Mouse (Mus musculus) heart, embryonic 14.5 days (tissue): ENCODE data around the gene Tatdn3. TPM values are rescaled to one million over a fixed set of nuclear protein-coding genes. Genes with fewer than 3 reads are reported as not detected.
A peak's percentile ranks its signal among the peaks of the same experiment; 100 is the strongest.
"Not testable (repeated sequence)": the region's sequence is repeated elsewhere in the genome, so short reads cannot be mapped to it uniquely, and the experiment has no call there.

Experiments used
- ATAC-seq: fragments of 200-750 bp; cut with Nextera tagmentation; 2 replicates; pipeline ENCODE4 v1.8.0; 2017; ENCODE audit warnings: low read depth, moderate TSS enrichment; ENCODE audit not compliant: insufficient number of reproducible peaks, insufficient read depth, low FRiP score
- H3K27ac ChIP-seq, 2 experiments: fragments of 200-500 bp in 1 of 2; fragments of 300-500 bp in 1 of 2; sonication (generic) in 1 of 2; replicated peaks in 1 of 2; 2 replicates each; pipeline ENCODE4 v1.5.1; 2012 to 2014; ENCODE audit warnings: low read depth in 2 of 2, low read length in 2 of 2, control low read depth in 1 of 2, mild to moderate bottlenecking in 1 of 2, mixed read lengths in 1 of 2; ENCODE audit not compliant: control insufficient read depth in 1 of 2, insufficient read depth in 1 of 2
- H3K27me3 ChIP-seq: fragments of 300-500 bp; sonication (generic); 2 replicates; pipeline ENCODE4 v1.6.1; 2014; ENCODE audit warnings: mild to moderate bottlenecking, low read length, control low read depth; ENCODE audit not compliant: control insufficient read depth, insufficient read depth
- H3K36me3 ChIP-seq: fragments of 300-500 bp; sonication (generic); 2 replicates; pipeline ENCODE4 v1.6.1; 2014; ENCODE audit warnings: mild to moderate bottlenecking, control low read depth, low read length, mixed read lengths; ENCODE audit not compliant: control insufficient read depth, insufficient read depth
- H3K4me1 ChIP-seq, 2 experiments: fragments of 200-500 bp in 1 of 2; fragments of 300-500 bp in 1 of 2; sonication (generic) in 1 of 2; 2 replicates each; pipeline ENCODE4 v1.6.1; 2012 to 2014; ENCODE audit warnings: low read length in 2 of 2, control low read depth in 1 of 2, mixed read lengths in 1 of 2; ENCODE audit not compliant: control insufficient read depth in 2 of 2, insufficient read depth in 2 of 2
- H3K4me2 ChIP-seq: fragments of 300-500 bp; sonication (generic); 2 replicates; pipeline ENCODE4 v1.6.1; 2014; ENCODE audit warnings: mild to moderate bottlenecking, low read length
- H3K4me3 ChIP-seq, 2 experiments: fragments of 200-500 bp in 1 of 2; fragments of 300-500 bp in 1 of 2; sonication (generic) in 1 of 2; 2 replicates each; pipeline ENCODE4 v1.5.1; 2012 to 2014; ENCODE audit warnings: low read length in 2 of 2, mild to moderate bottlenecking in 2 of 2, control low read depth in 1 of 2, low read depth in 1 of 2, moderate library complexity in 1 of 2; ENCODE audit not compliant: control insufficient read depth in 1 of 2, insufficient read depth in 1 of 2
- H3K9ac ChIP-seq: fragments of 300-500 bp; sonication (generic); 2 replicates; pipeline ENCODE4 v1.6.1; 2014; ENCODE audit warnings: mild to moderate bottlenecking, low read length
- H3K9me3 ChIP-seq: fragments of 300-500 bp; sonication (generic); 2 replicates; pipeline ENCODE4 v1.6.1; 2016; ENCODE audit warnings: low read length, control low read depth; ENCODE audit not compliant: control insufficient read depth
- WGBS: fragments of 180-500 bp; shearing (Covaris S2); extraction: QIAGEN DNeasy Blood & Tissue Kit; methylation state at CpG from one replicate; pipeline ENCODE4 v1.1.7; 2014; 5-methylcytosine and 5-hydroxymethylcytosine counted together
- polyA plus RNA-seq: library from polyadenylated mRNA; unstranded; fragments of >200 nt; fragmentation: Nextera tagmentation; extraction: Ambion mirVana; gene quantifications from 2 replicates; pipeline ENCODE4 v1.2.1, GENCODE M21; 2014

Gene Tatdn3
- polyA plus RNA-seq, 1 experiment from 2014 or later = 25.9 TPM

DNA sequence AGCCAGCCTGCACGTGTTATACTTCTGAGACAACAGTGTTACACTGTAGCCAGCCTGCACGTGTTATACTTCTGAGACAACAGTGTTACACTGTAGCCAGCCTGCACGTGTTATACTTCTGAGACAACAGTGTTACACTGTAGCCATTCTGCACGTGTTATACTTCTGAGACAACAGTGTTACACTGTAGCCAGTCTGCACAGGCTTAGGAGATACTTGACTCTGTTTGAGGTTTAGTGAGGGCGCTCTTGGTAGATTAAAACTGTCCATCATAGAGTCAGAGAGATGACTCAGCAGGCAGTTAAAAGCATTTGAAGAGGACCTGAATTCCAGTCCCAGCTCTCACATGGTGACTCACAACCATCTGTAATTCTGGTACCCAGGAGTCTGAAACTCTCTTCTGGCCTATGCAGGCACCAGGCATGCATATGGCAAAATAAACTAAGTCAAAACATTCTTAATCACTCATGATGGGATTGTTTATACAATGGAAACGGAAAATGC, 31.8 kb downstream of the Tatdn3 start:
- H3K4me3 ChIP-seq, ATAC-seq, H3K4me1 ChIP-seq, H3K9ac ChIP-seq, H3K36me3 ChIP-seq, H3K9me3 ChIP-seq, H3K4me2 ChIP-seq, H3K27ac ChIP-seq, H3K27me3 ChIP-seq: not testable (repeated sequence)
- WGBS = 52% methylated on average over 6 of the region's 6 CpGs

DNA sequence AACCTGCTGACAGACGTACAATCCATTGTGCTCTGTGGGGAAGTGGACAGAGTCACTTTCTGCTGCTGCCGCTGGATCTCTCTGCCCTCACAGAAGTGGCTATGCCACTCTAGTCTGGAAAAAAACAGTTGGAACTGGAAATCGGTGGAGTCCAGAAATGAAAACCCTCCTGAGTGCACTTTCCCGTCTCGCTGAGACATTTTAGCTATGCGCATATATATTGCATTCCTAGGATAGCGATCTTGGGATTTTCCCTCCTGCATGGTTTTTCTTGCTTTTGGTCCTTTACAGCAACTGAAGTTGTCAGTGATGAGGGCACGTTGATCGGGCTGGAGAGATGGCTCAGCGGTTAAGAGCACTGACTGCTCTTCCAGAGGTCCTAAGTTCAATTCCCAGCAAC, 32.5 kb downstream of the Tatdn3 start:
- H3K36me3 ChIP-seq = no peaks in the 10 kb centered on the region
- WGBS = 68% methylated on average over 10 of the region's 10 CpGs

GRCm38 (mm10) chr1:191026021-191026713, 36.6 kb downstream of the Tatdn3 start, which contains the start of gene Flvcr1:
Gene Flvcr1, minus strand, starts transcription at chr1:191026158.
- Histone ChIP-seq H3K27me3 (no peaks in the 10 kb centered on the region), H3K4me2 (peak within 1 kb of the TSS; percentile 83), H3K27ac (peak within 1 kb of the TSS; percentile 91 to 95), H3K4me1 (peaks cover 5 to 15% of the 10 kb centered on the region in 2 experiments; a peak in 3 of 4 replicates), H3K4me3 (peak within 1 kb of the TSS; percentile 85 to 91), H3K9me3 (no peaks in the 10 kb centered on the region), H3K9ac (peak within 1 kb of the TSS; percentile 93), H3K36me3 (peaks cover 8% of the 10 kb centered on the region)
- under 1% methylated on average over 50 of the region's 50 CpGs for WGBS
- peak; percentile 100 for ATAC-seq

More for the DNA sequence above, 32.5 kb downstream of the Tatdn3 start:
- Histone ChIP-seq H3K9ac (no peak overlapping the region), H3K4me3 (no peak overlapping the region), H3K4me2 (no peak overlapping the region), H3K27ac (no peak overlapping the region), H3K4me1 (peaks cover 2 to 5% of the 10 kb centered on the region in 2 experiments; a peak in 1 of 4 replicates), H3K9me3 (no peaks in the 10 kb centered on the region), H3K27me3 (no peaks in the 10 kb centered on the region)
- ATAC-seq = no peak

DNA sequence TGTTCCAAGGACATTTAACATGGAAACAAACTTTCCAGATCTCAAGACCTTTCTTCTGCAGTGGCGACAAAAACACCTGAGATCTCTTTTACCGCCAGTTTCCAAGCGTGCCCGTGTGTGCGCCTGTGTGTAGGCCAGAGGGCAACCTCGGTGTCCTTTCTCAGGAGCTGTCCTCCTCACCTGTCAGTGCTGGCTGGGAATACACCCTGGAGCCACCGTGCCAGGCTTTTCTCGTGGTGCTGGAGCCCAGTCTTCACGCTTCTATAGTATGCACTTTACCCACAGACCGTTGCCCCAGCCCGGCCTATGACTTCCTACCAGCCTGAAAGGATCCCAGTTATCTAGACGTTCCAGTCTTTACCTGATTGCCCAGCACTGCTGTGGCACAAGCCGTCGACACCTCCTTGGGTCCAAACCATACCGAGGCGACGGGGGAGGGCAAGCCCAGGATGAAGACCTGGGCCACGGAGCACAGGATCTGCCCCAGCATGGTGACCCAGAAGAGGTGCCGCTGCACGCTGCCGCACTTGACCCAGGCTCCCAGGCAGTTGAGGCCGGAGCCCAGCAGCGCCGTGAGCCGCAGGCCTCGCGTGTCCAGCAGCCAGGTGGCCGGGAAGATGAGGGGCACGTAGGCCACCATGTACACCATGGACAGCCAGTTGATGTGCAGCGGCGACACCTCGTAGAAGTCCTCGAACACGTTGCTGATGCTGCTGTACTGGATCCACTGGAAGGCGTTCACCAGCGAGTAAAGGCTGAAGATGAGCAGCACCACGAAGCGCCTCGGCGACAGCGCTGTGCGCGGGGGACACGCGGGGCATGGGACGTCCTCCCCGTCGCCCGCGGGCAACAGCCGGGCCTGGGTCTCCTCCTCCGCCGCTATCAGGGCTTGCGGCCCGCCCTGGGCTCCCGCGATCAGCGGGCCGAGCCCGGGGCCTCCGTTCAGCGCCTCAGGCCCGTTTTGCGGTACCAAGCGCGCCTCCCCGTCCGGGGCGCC, 37.4 kb downstream of the Tatdn3 start:
- Histone ChIP-seq H3K4me3 (peak overlapping the region; percentile 85 to 91), H3K9me3 (no peaks in the 10 kb centered on the region), H3K4me1 (peaks cover 5 to 15% of the 10 kb centered on the region in 2 experiments; a peak in 3 of 4 replicates), H3K4me2 (peak overlapping the region; percentile 83), H3K9ac (peak overlapping the region; percentile 93), H3K27me3 (no peaks in the 10 kb centered on the region), H3K36me3 (peaks cover 10% of the 10 kb centered on the region), H3K27ac (peak overlapping the region; percentile 57 to 91)
- ATAC-seq = peak; percentile 10
- WGBS = 2% methylated on average over 69 of the region's 69 CpGs

GRCm38 (mm10) chr1:191023806-191024205, 38.9 kb downstream of the Tatdn3 start:
- ATAC-seq, H3K27ac ChIP-seq, H3K9me3 ChIP-seq, H3K27me3 ChIP-seq, H3K9ac ChIP-seq, H3K4me3 ChIP-seq, H3K4me2 ChIP-seq: not testable (repeated sequence)
- H3K4me1 ChIP-seq = peaks cover 5 to 15% of the 10 kb centered on the region in 2 experiments; a peak in 3 of 4 replicates
- 91% methylated on average over 5 of the region's 6 CpGs for WGBS
- peaks cover 16% of the 10 kb centered on the region for H3K36me3 ChIP-seq

GRCm38 (mm10) chr1:191023140-191023539, 39.6 kb downstream of the Tatdn3 start:
- WGBS = 90% methylated on average over 2 of the region's 2 CpGs

GRCm38 (mm10) chr1:191021016-191021415, 41.7 kb downstream of the Tatdn3 start:
- peaks cover 28% of the 10 kb centered on the region for H3K36me3 ChIP-seq
- 89% methylated on average over 7 of the region's 7 CpGs for WGBS
- no peak overlapping the region for H3K9ac ChIP-seq
- H3K4me2 ChIP-seq = no peak overlapping the region
- H3K4me1 ChIP-seq = peaks cover 3 to 10% of the 10 kb centered on the region in 2 experiments; a peak in 3 of 4 replicates
- ATAC-seq = no peak
- H3K4me3 ChIP-seq = no peak overlapping the region
- H3K27ac ChIP-seq = no peak overlapping the region
- H3K27me3 ChIP-seq = no peaks in the 10 kb centered on the region
- no peaks in the 10 kb centered on the region for H3K9me3 ChIP-seq

More at GRCm38 (mm10) chr1:191023140-191023539, 39.6 kb downstream of the Tatdn3 start:
- H3K4me1 ChIP-seq = peaks cover 5 to 15% of the 10 kb centered on the region in 2 experiments; a peak in 3 of 4 replicates
- H3K36me3 ChIP-seq = peaks cover 18% of the 10 kb centered on the region
- H3K27me3 ChIP-seq = no peaks in the 10 kb centered on the region
- H3K27ac ChIP-seq = no peak overlapping the region
- H3K9ac ChIP-seq = no peak overlapping the region
- no peak overlapping the region for H3K4me3 ChIP-seq
- no peak for ATAC-seq
- H3K9me3 ChIP-seq = no peaks in the 10 kb centered on the region
- H3K4me2 ChIP-seq = no peak overlapping the region
